Mouse (Mus musculus) spleen, adult 2 months (tissue): Measurements from ENCODE around the gene Rd3l.

Experiments used
- CTCF ChIP-seq: fragments of 200-500 bp; IDR thresholded peaks from 2 replicates; pipeline ENCODE4 v1.5.1; 2011; ENCODE audit warnings: mild to moderate bottlenecking, inconsistent platforms; ENCODE audit not compliant: insufficient read depth, insufficient read length, insufficient replicate concordance; ENCODE audit errors: extremely low read depth
- POLR2A ChIP-seq: fragments of 200-500 bp; IDR thresholded peaks from 2 replicates; pipeline ENCODE4 v1.6.1; 2011; ENCODE audit warnings: low read depth, low read length, inconsistent platforms

DNA sequence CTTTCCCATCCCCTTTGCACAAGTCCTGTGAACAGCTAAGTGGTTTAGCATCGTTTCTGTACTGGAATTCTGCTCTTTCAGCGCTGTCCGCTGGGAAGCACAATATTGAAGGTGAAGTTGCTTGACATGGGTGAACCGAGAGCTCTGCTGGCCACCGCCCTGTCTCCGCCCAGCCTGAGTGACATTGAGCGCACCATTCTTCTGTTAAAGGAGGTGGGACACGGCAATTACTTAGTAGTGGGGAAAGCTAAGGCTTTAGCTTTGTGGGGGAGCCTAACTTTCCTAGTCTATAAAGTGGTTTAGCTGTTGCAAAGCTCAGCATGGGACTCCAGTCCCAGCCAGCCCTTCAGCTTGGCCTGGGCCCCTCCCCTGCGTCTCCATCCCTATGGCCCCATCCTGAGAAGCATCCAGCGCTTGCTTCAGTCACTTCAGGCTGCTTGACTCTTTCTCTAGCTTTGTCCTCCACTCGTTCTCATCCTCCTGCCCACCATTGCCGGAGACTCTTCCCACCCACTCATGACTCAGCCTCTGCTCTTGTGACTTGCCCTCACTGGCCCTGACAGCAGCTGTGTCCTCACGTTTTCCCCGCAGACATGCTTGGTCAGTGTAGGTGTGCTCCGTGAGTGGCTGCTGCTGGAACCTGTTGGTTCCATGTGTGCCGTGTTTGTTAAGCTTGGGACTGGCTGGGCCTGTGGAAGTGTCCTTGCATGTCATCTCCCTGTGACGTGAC lies 43.6 kb upstream of the Rd3l start:
- TF ChIP-seq CTCF (no peak), POLR2A (no peak)
